Mouse (Mus musculus) gastrocnemius, postnatal 10 days (tissue): ENCODE data around the gene Usp20. TPM values are rescaled to one million over a fixed set of nuclear protein-coding genes. Genes with fewer than 3 reads are reported as not detected.

ENCODE experiments used
- total RNA-seq, 2 experiments: library from RNA; stranded (reverse); gene quantifications; 2 replicates each; pipeline ENCODE4 v1.2.3; 2021

Usp20 gene
- total RNA-seq, 2 experiments from 2014 or later = 17.4 to 29.4 TPM

Other genes starting within 250 kb of the Usp20 start
- 1 to 10 TPM in 1 of 2 experiments, under 1 TPM in 1; 0.33 to 1.1 TPM for gene 1700001O22Rik, start 178.6 kb upstream of the Usp20 start, total RNA-seq
- gene Ntmt1, start 174.5 kb upstream of the Usp20 start, total RNA-seq = 10 to 100 TPM; 20.1 to 22.8 TPM
- gene Asb6, start 151.9 kb upstream of the Usp20 start, total RNA-seq = 1 to 10 TPM; 8.9 to 9.0 TPM
- gene Prrx2, start 147.3 kb upstream of the Usp20 start, total RNA-seq = 1 to 10 TPM; 4.3 to 4.8 TPM
- gene Ptges, start 52.4 kb upstream of the Usp20 start, total RNA-seq = 1 to 10 TPM; 7.4 to 9.0 TPM
- 10 to 100 TPM; 20.9 to 23.4 TPM for gene Tor1b, start 29.3 kb upstream of the Usp20 start, total RNA-seq
- gene Tor1a, start 14.3 kb upstream of the Usp20 start, total RNA-seq = 10 to 100 TPM; 13.7 to 18.4 TPM
- 10 to 100 TPM; 16.5 to 19.0 TPM for gene BC005624, start 78 bp upstream of the Usp20 start, total RNA-seq
- 10 to 100 TPM; 27.9 to 30.3 TPM for gene Fnbp1, start 159.7 kb downstream of the Usp20 start, total RNA-seq
- gene Gpr107, start 170.0 kb downstream of the Usp20 start, total RNA-seq = 10 to 100 TPM; 27.4 to 32.4 TPM